Mouse (Mus musculus): ENCODE measurements around the gene Snx1. TPM values are rescaled to one million over a fixed set of nuclear protein-coding genes. Genes with fewer than 3 reads are reported as not detected.

Snx1 gene
- polyA plus RNA-seq, 1 experiment, result 59.1 TPM

DNA sequence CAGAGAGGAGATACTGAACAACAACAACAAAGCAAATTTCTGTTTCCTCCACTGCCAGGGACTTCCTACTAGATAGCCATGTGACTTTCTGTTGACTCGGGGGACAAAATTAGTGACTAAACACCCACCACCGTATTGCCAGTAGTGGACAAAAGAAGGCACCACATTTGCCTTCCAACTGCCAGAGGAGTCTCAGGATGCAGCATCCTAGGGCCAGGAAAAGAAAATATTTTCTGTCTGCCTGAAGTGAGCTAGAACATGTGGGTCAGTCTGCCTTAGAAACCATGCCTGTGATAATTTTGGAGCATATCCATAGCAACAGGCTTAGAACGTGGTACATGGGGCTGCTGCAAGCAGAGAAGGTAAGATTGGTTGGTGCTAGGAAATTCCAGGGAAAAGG, 85.6 kb downstream of the Snx1 start:
- Histone ChIP-seq H3K27me3 (ENCODE audit: control insufficient read depth, insufficient read depth, low read length) (no peaks in the 10 kb centered on the region; the same call in 1 of the 2 replicates), H3K4me3 (ENCODE audit: control insufficient read depth, insufficient read depth, low read length) (no peak overlapping the region), H3K27ac (ENCODE audit: control insufficient read depth, insufficient read depth, low read length) (no peak overlapping the region), H3K36me3 (ENCODE audit: control insufficient read depth, insufficient read depth, low read length) (peaks cover 9% of the 10 kb centered on the region), H3K4me1 (replicated peaks; ENCODE audit: control insufficient read depth, insufficient read depth, low read length) (no peaks in the 10 kb centered on the region)
- TF ChIP-seq CTCF (IDR thresholded peaks at IDR 0.05; ENCODE audit: borderline replicate concordance, control insufficient read depth, extremely low read depth, insufficient read depth, low read length, poor library complexity), result no peak
- no peak for TF ChIP-seq POLR2A (IDR thresholded peaks at IDR 0.05; ENCODE audit: control insufficient read depth, extremely low read depth, insufficient read depth, low read length, poor library complexity)
- 93% methylated on average over 3 of the region's 3 CpGs for WGBS
- no peak for DNase-seq

GRCm38 (mm10) chr9:66039290-66039689, 87.1 kb downstream of the Snx1 start:
- no peaks in the 10 kb centered on the region; the same call in 1 of the 2 replicates for H3K27me3 ChIP-seq (ENCODE audit: control insufficient read depth, insufficient read depth, low read length)
- no peaks in the 10 kb centered on the region for H3K4me1 ChIP-seq (replicated peaks; ENCODE audit: control insufficient read depth, insufficient read depth, low read length)
- no peak overlapping the region for H3K27ac ChIP-seq (ENCODE audit: control insufficient read depth, insufficient read depth, low read length)
- H3K4me3 ChIP-seq (ENCODE audit: control insufficient read depth, insufficient read depth, low read length), result no peak overlapping the region
- no peak for DNase-seq
- 92% methylated on average over 4 of the region's 4 CpGs for WGBS
- peaks cover 9% of the 10 kb centered on the region for H3K36me3 ChIP-seq (ENCODE audit: control insufficient read depth, insufficient read depth, low read length)
- TF ChIP-seq POLR2A (IDR thresholded peaks at IDR 0.05; ENCODE audit: control insufficient read depth, extremely low read depth, insufficient read depth, low read length, poor library complexity), result no peak

DNA sequence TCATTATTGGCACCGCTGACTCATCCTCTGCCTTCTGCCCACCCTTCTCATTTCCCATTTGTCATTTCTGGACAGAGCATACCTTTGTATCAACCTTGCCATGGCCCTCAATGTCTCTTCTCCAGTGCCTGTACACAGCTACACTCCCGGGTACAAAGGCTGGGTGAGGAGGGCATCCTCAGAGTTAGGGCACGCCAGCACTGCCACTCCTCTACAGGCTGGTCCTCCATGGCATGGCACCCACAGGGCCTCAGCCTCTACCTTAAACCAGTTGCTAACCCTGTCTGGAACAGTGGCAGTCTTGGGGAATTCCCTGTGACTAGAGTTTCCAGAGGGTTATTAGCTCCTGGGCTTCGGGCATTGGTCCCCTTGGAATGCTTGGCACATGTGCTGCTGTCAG, 87.8 kb downstream of the Snx1 start:
- no peaks in the 10 kb centered on the region; the same call in 1 of the 2 replicates for H3K27me3 ChIP-seq (ENCODE audit: control insufficient read depth, insufficient read depth, low read length)
- H3K27ac ChIP-seq (ENCODE audit: control insufficient read depth, insufficient read depth, low read length), result no peak overlapping the region
- no peaks in the 10 kb centered on the region for H3K4me1 ChIP-seq (replicated peaks; ENCODE audit: control insufficient read depth, insufficient read depth, low read length)
- peaks cover 9% of the 10 kb centered on the region for H3K36me3 ChIP-seq (ENCODE audit: control insufficient read depth, insufficient read depth, low read length)
- no peak for DNase-seq
- H3K4me3 ChIP-seq (ENCODE audit: control insufficient read depth, insufficient read depth, low read length), result no peak overlapping the region
- no peak for TF ChIP-seq POLR2A (IDR thresholded peaks at IDR 0.05; ENCODE audit: control insufficient read depth, extremely low read depth, insufficient read depth, low read length, poor library complexity)
- no peak for TF ChIP-seq CTCF (IDR thresholded peaks at IDR 0.05; ENCODE audit: borderline replicate concordance, control insufficient read depth, extremely low read depth, insufficient read depth, low read length, poor library complexity)
- 96% methylated on average over 4 of the region's 4 CpGs for WGBS

Other genes with a start within 250 kb of the Snx1 start
- gene Pclaf, start 236.3 kb downstream of the Snx1 start, polyA plus RNA-seq (2012; rRNA removed), result 51.8 and 73.5 TPM in 2 replicates
- 10.8 and 12.6 TPM in 2 replicates for gene Trip4, start 217.8 kb downstream of the Snx1 start, polyA plus RNA-seq (2012; rRNA removed)
- 12.4 and 12.9 TPM in 2 replicates for gene Csnk1g1, start 217.7 kb downstream of the Snx1 start, polyA plus RNA-seq (2012; rRNA removed)
- 144 and 154 TPM in 2 replicates for gene Ppib, start 66.4 kb downstream of the Snx1 start, polyA plus RNA-seq (2012; rRNA removed)
- gene Snx22, start 56.9 kb downstream of the Snx1 start, polyA plus RNA-seq (2012; rRNA removed), result 5.8 and 9.2 TPM in 2 replicates
- 16.4 and 16.9 TPM in 2 replicates for gene Ciao2a, start within 50 bp of the Snx1 start, polyA plus RNA-seq (2012; rRNA removed)
- 3.4 and 5.1 TPM in 2 replicates for gene Dapk2, start 31.6 kb upstream of the Snx1 start, polyA plus RNA-seq (2012; rRNA removed)
- gene Herc1, start 223.9 kb upstream of the Snx1 start, polyA plus RNA-seq (2012; rRNA removed), result 28.2 and 28.6 TPM in 2 replicates

Measured in thymus, adult 2 months (tissue).